Mouse (Mus musculus) B cell, adult 67 days (primary cell): ENCODE results near the gene Eln. TPM values are rescaled to one million over a fixed set of nuclear protein-coding genes. Genes with fewer than 3 reads are reported as not detected.

Source experiments
- total RNA-seq, 2 experiments: library from RNA; stranded (reverse); gene quantifications; 4 replicates each; pipeline ENCODE4 v1.2.4; 2023

Eln gene
- not detected for total RNA-seq

GRCm38 (mm10) chr5:134746890-134747511 is at the start of gene Eln:
Gene Eln (minus strand): TSS chr5:134747323.

DNA sequence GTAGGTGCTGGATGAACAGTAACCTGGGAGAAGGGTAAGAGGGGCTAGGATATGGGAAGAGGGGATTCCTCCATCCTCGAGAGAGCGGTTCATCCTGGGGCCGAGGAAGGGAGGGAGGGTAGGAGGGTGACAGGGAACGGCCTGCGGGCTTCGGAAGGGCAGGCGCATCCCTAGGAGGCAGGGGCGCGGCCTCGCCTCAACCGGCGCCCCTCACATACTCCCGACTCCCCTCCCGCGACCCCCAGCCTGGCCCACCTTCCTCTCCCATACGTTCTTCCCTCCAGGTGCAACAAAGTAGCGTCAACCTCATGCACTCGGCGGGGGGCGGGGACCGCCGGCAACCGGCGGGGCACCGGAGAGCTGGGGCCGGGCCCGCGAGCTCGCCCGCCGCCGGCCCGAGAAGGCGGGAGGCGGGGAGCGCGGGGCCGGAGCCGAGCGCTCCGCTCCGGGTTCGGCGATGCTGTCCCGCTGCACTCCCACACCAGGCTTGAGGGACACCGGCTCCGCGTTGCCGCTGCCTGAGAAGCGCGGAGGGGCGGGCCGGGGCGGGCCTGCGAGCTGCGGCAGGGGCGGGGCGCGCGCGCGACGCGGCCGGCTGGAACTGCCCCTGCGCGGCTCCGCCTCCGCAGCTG is 58.9 kb downstream of the Eln start, which contains the start of gene Limk1:
Gene Limk1 (minus strand): TSS at position 513 of the 632 bp plus-strand sequence.

Other genes starting within 250 kb of the Eln start
- 1 to 10 TPM; 6.0 to 7.0 TPM for gene Clip2, start 194.9 kb downstream of the Eln start, total RNA-seq
- gene Syna, start 187.2 kb downstream of the Eln start, total RNA-seq, result under 1 TPM in 1 of 2 experiments, not detected in 1; 0.26 TPM
- gene Rfc2, start 166.0 kb downstream of the Eln start, total RNA-seq, result 100 to 1,000 TPM; 136 to 154 TPM
- 100 to 1,000 TPM; 282 to 286 TPM for gene Lat2, start 132.3 kb downstream of the Eln start, total RNA-seq
- gene Eif4h, start 107.8 kb downstream of the Eln start, total RNA-seq, result 100 to 1,000 TPM; 260 to 274 TPM
- gene Limk1, start 58.7 kb downstream of the Eln start, total RNA-seq, result 10 to 100 TPM; 16.1 to 22.2 TPM
- gene Tmem270, start 159.4 kb upstream of the Eln start, total RNA-seq, result not detected
- not detected for gene Cldn13, start 168.2 kb upstream of the Eln start, total RNA-seq
- 1 to 10 TPM; 1.4 to 2.5 TPM for gene Mettl27, start 185.0 kb upstream of the Eln start, total RNA-seq
- gene Cldn4, start 199.6 kb upstream of the Eln start, total RNA-seq, result not detected
- not detected for gene Cldn3, start 238.9 kb upstream of the Eln start, total RNA-seq